Mouse (Mus musculus): ENCODE measurements around the gene 4930432M17Rik. TPM values are rescaled to one million over a fixed set of nuclear protein-coding genes. Genes with fewer than 3 reads are reported as not detected.

4930432M17Rik gene
- polyA plus RNA-seq, 1 experiment from 2014 or later: not detected

- H3K4me1 ChIP-seq (replicated peaks): peaks cover 10% of the 10 kb centered on the region
- no peak overlapping the region for H3K27ac ChIP-seq (replicated peaks)
- no peaks in the 10 kb centered on the region for H3K9me3 ChIP-seq
- no peak for ATAC-seq (ENCODE audit: low read depth)
- H3K27me3 ChIP-seq: no peaks in the 10 kb centered on the region
- no peak overlapping the region for H3K4me2 ChIP-seq
- H3K9ac ChIP-seq: no peak overlapping the region
- H3K36me3 ChIP-seq: no peaks in the 10 kb centered on the region
- H3K4me3 ChIP-seq: no peak overlapping the region
These were observed 44.8 kb downstream of the 4930432M17Rik start for GRCm38 (mm10) chr3:121715336-121715735.

DNA sequence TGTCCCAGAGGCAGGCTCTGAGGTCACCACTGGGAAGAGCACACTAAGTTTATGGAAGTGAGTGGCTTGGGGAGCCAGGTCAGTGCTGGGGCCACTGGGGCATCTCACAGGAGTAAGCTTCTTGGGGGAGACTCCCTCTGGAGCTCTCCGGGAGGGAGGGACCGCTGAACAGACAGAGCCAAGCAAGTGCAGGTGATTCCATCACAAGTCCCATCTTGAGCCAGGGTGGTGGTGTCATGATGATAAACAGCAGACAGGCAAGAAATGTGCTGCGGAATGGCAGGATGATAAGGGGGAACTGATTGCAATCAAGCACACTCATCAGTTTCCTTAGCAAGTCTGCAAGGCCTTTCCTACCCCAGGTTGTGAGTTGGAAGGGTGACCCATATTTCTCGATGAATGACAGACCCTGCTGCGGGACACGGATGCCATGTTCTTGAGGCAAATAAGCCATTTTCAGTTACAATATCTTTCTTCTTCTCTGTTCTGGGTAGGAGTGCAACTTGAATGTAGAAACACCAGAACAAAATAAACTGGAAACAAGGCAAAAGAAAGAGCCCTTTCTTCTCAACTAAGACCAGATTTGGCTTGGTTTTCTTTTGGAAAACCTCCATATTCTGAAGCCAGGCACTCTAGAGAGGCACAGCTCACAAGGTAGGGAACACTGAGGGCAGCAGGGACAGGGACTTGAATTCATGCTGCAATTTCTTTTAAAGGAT, 45.3 kb downstream of the 4930432M17Rik start:
- WGBS: 75% methylated on average over 6 of the region's 6 CpGs
- Histone ChIP-seq H3K27ac (replicated peaks) (no peak overlapping the region), H3K36me3 (no peaks in the 10 kb centered on the region), H3K27me3 (no peaks in the 10 kb centered on the region), H3K9ac (no peak overlapping the region), H3K4me3 (no peak overlapping the region), H3K4me2 (no peak overlapping the region), H3K4me1 (replicated peaks) (peaks cover 10% of the 10 kb centered on the region), H3K9me3 (no peaks in the 10 kb centered on the region)
- no peak for ATAC-seq (ENCODE audit: low read depth)

DNA sequence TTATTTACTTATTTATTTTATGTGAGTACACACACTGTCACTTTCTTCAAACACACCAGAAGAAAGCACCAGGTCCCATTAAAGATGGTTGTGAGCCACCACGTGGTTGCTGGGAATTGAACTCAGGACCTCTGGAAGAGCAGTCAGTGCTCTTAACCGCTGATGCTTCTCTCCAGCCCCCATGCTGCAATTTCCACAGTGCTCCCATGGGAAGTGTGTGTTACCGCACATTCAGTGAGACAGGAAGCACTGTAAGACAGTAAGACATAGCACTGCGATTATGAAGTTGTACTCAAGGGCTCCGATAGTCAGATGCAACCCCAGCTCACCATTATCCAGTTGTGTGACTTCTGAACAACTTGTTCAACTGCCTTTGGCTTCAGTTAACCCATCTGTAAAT, 45.9 kb downstream of the 4930432M17Rik start:
- Histone ChIP-seq H3K27ac (replicated peaks) (no peak overlapping the region), H3K27me3 (peaks cover 3% of the 10 kb centered on the region; the same call in 1 of the 2 replicates), H3K9me3 (no peaks in the 10 kb centered on the region), H3K4me3 (no peak overlapping the region), H3K9ac (no peak overlapping the region), H3K4me1 (replicated peaks) (peaks cover 15% of the 10 kb centered on the region), H3K4me2 (no peak overlapping the region), H3K36me3 (no peaks in the 10 kb centered on the region)
- 78% methylated on average over 5 of the region's 5 CpGs for WGBS
- no peak for ATAC-seq (ENCODE audit: low read depth)

GRCm38 (mm10) chr3:121718679-121719078, 48.1 kb downstream of the 4930432M17Rik start:
- Histone ChIP-seq H3K4me2 (no peak overlapping the region), H3K27ac (replicated peaks) (no peak overlapping the region), H3K9me3 (no peaks in the 10 kb centered on the region), H3K9ac (no peak overlapping the region), H3K27me3 (peaks cover 10% of the 10 kb centered on the region; the same call in 1 of the 2 replicates), H3K4me1 (replicated peaks) (peaks cover 23% of the 10 kb centered on the region), H3K36me3 (no peaks in the 10 kb centered on the region), H3K4me3 (no peak overlapping the region)
- 82% methylated on average over 8 of the region's 8 CpGs for WGBS
- no peak for ATAC-seq (ENCODE audit: low read depth)

DNA sequence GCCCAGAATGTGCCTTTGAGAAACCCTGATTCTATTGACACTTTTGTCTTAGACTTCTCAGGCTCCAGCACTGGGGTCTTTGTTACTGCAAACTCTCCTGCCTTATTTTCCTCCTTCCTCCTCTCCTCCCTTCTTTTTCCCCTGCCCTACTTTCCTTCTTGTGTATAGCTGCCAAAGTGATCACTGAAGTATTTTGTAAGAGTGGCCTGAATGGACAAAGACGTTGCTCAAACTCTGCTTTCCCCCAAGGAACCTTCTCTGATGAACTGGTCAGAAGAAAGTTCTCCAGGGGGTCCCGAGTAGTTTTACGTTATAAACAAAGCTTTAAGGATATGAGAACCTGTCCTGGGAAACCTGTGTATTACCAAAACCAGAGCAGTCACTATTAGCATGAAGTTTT, 49.1 kb downstream of the 4930432M17Rik start:
- Histone ChIP-seq H3K9me3 (no peaks in the 10 kb centered on the region), H3K27me3 (peaks cover 12% of the 10 kb centered on the region; the same call in 1 of the 2 replicates), H3K4me1 (replicated peaks) (peaks cover 29% of the 10 kb centered on the region), H3K36me3 (no peaks in the 10 kb centered on the region), H3K9ac (no peak overlapping the region), H3K4me3 (no peak overlapping the region), H3K27ac (replicated peaks) (no peak overlapping the region), H3K4me2 (no peak overlapping the region)
- WGBS: 84% methylated on average over 3 of the region's 3 CpGs
- no peak for ATAC-seq (ENCODE audit: low read depth)

GRCm38 (mm10) chr3:121720801-121721690, 50.5 kb downstream of the 4930432M17Rik start:
- H3K9ac ChIP-seq: 0 out of 2 replicates have a peak overlapping the region, but pooled peaks have one; percentile 22
- H3K4me3 ChIP-seq: no peak overlapping the region
- 42% methylated on average over 14 of the region's 14 CpGs for WGBS
- no peaks in the 10 kb centered on the region for H3K36me3 ChIP-seq
- H3K27ac ChIP-seq (replicated peaks): no peak overlapping the region
- no peaks in the 10 kb centered on the region for H3K9me3 ChIP-seq
- peak overlapping the region; percentile 33 for H3K4me2 ChIP-seq
- H3K4me1 ChIP-seq (replicated peaks): peaks cover 34% of the 10 kb centered on the region
- ATAC-seq (ENCODE audit: low read depth): no peak
- peaks cover 18% of the 10 kb centered on the region; the same call in 1 of the 2 replicates for H3K27me3 ChIP-seq

- Histone ChIP-seq H3K4me2 (peak overlapping the region; percentile 33; the same call in 1 of the 2 replicates), H3K9me3 (no peaks in the 10 kb centered on the region), H3K36me3 (no peaks in the 10 kb centered on the region), H3K27me3 (peaks cover 18% of the 10 kb centered on the region; the same call in 1 of the 2 replicates), H3K4me1 (replicated peaks) (peaks cover 34% of the 10 kb centered on the region), H3K27ac (replicated peaks) (no peak overlapping the region), H3K9ac (no peak overlapping the region), H3K4me3 (no peak overlapping the region)
- ATAC-seq (ENCODE audit: low read depth): no peak
- 68% methylated on average over 7 of the region's 7 CpGs for WGBS
These were observed 51.1 kb downstream of the 4930432M17Rik start for GRCm38 (mm10) chr3:121721691-121722070.

DNA sequence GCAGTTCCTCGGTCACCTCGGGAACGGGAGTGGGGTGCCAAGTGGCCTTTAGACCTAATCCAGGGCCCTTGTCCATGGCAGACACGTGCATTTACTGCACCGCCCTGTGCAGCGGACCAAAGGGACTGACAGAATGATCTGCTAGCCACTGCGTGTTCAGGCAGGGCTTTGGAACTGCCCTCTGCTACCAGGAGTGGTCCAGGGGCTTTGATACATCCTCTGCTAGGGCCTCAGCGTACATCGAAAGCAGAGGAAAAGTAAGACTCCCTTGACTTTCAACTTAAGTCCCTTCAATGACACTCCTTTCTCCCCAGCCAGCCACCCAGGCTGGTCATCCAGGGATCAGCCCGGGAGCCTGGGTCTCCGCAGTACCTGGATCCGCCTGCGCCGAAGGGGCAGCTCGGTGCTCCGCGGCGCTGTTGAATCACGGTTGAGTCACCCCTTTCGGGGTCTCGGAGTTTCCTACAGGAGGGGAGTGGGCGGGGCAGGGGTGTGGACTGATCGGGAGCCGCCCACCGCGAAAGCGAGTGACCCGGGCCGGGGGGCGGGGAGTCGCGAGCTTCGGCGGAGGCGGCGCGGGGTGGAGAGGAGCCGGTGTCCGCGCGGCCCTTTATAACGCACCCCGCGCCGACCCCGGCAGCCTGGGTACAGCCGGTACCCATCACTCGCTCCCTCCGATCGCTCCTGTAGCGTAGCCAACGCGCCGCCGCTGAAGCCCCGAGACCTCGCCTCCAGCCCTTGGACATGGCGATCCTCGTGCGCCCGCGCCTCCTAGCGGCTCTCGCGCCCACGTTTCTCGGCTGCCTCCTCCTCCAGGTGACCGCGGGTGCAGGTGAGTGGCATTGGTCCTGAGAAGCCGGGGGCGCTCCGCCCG, 52.6 kb downstream of the 4930432M17Rik start, which contains the start of gene F3:
Gene F3 (plus strand): TSS at position 567 of the 874 bp plus-strand sequence.
- Histone ChIP-seq H3K4me3 (peak within 1 kb of the TSS; percentile 62), H3K27ac (replicated peaks) (no peak within 1 kb of the TSS), H3K9me3 (no peaks in the 10 kb centered on the region), H3K4me2 (peak within 1 kb of the TSS; percentile 82), H3K9ac (peak within 1 kb of the TSS; percentile 68), H3K27me3 (peaks cover 18% of the 10 kb centered on the region; the same call in 1 of the 2 replicates), H3K4me1 (replicated peaks) (peaks cover 34% of the 10 kb centered on the region), H3K36me3 (no peaks in the 10 kb centered on the region)
- WGBS: under 1% methylated on average over 65 of the region's 73 CpGs
- ATAC-seq (ENCODE audit: low read depth): peak; percentile 88

GRCm38 (mm10) chr3:121723968-121724524, 53.5 kb downstream of the 4930432M17Rik start:
- H3K4me3 ChIP-seq: peak overlapping the region; percentile 62
- H3K9ac ChIP-seq: peak overlapping the region; percentile 68
- H3K9me3 ChIP-seq: no peaks in the 10 kb centered on the region
- H3K27ac ChIP-seq (replicated peaks): no peak overlapping the region
- peaks cover 34% of the 10 kb centered on the region for H3K4me1 ChIP-seq (replicated peaks)
- peak overlapping the region; percentile 82 for H3K4me2 ChIP-seq
- WGBS: 4% methylated on average over 20 of the region's 20 CpGs
- peaks cover 18% of the 10 kb centered on the region; the same call in 1 of the 2 replicates for H3K27me3 ChIP-seq
- ATAC-seq (ENCODE audit: low read depth): peak; percentile 60; the same call in 1 of the 2 replicates
- H3K36me3 ChIP-seq: no peaks in the 10 kb centered on the region

GRCm38 (mm10) chr3:121724553-121724952, 54.0 kb downstream of the 4930432M17Rik start:
- peak overlapping the region; percentile 68 for H3K9ac ChIP-seq
- no peaks in the 10 kb centered on the region for H3K9me3 ChIP-seq
- H3K4me2 ChIP-seq: peak overlapping the region; percentile 82
- no peak for ATAC-seq (ENCODE audit: low read depth)
- H3K27me3 ChIP-seq: peaks cover 18% of the 10 kb centered on the region; the same call in 1 of the 2 replicates
- WGBS: 31% methylated on average over 12 of the region's 12 CpGs
- H3K27ac ChIP-seq (replicated peaks): no peak overlapping the region
- peak overlapping the region; percentile 62 for H3K4me3 ChIP-seq
- peaks cover 34% of the 10 kb centered on the region for H3K4me1 ChIP-seq (replicated peaks)
- no peaks in the 10 kb centered on the region for H3K36me3 ChIP-seq

- Histone ChIP-seq H3K4me2 (no peak overlapping the region), H3K9me3 (no peaks in the 10 kb centered on the region), H3K4me3 (no peak overlapping the region), H3K4me1 (replicated peaks) (peaks cover 34% of the 10 kb centered on the region), H3K9ac (no peak overlapping the region), H3K36me3 (no peaks in the 10 kb centered on the region), H3K27me3 (peaks cover 18% of the 10 kb centered on the region; the same call in 1 of the 2 replicates), H3K27ac (replicated peaks) (no peak overlapping the region)
- 84% methylated on average over 10 of the region's 10 CpGs for WGBS
- ATAC-seq (ENCODE audit: low read depth): no peak
These were observed 55.1 kb downstream of the 4930432M17Rik start for GRCm38 (mm10) chr3:121725651-121726050.
